Mouse (Mus musculus) stomach, postnatal 0 days (tissue): ENCODE measurements around the gene Hspa1a.
"Not testable (repeated sequence)": the region's sequence is repeated elsewhere in the genome, so short reads cannot be mapped to it uniquely, and the experiment has no call there.

Source experiments
- CTCF ChIP-seq: IDR thresholded peaks from 2 replicates; pipeline ENCODE4 v1.5.1; 2016; ENCODE audit warnings: antibody characterized with exemption, low read depth, mild to moderate bottlenecking, moderate library complexity
- EP300 ChIP-seq: optimal IDR thresholded peaks from 2 replicates; pipeline ENCODE3; 2016; ENCODE audit warnings: antibody characterized with exemption

DNA sequence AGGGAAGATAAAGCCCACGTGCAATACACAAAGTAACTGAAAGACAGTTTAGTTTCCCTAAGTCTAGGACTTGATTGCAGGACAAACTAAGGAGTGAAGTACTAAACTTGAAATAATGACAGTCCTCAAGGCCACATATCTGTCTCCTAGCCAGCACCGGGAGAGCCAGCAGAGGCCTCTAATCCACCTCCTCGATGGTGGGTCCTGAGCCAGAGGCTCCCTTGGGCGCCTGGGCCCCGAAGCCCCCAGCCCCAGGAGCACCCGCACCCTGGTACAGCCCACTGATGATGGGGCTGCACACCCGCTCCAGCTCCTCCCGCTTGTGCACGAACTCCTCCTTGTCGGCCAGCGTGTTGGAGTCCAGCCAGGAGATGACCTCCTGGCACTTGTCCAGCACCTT, 2.1 kb downstream of the Hspa1a start, which contains the start of gene Gm20481:
- TF ChIP-seq CTCF, EP300: not testable (repeated sequence)
